Mouse (Mus musculus) forebrain, embryonic 11.5 days (tissue): ENCODE results near the gene Skiv2l. TPM values are rescaled to one million over a fixed set of nuclear protein-coding genes. Genes with fewer than 3 reads are reported as not detected.

ENCODE experiments used
- ATAC-seq: fragments of 200-750 bp; cut with Nextera tagmentation; replicated peaks from 2 replicates; pipeline ENCODE4 v1.8.0; 2017; ENCODE audit warnings: moderate TSS enrichment; ENCODE audit not compliant: low FRiP score
- DNase-seq: peaks from one replicate; pipeline ENCODE4 v3.0.0-alpha.2; 2017; ENCODE audit warnings: low spot score
- H3K27ac ChIP-seq: fragments of 300-500 bp; sonication (generic); 2 replicates; pipeline ENCODE4 v1.5.1; 2014; ENCODE audit warnings: low read depth, low read length
- H3K27me3 ChIP-seq: fragments of 300-500 bp; sonication (generic); 2 replicates; pipeline ENCODE4 v1.6.1; 2014; ENCODE audit warnings: mild to moderate bottlenecking, low read length, mixed read lengths; ENCODE audit not compliant: control insufficient read depth, insufficient read depth
- H3K36me3 ChIP-seq: fragments of 300-500 bp; sonication (generic); 2 replicates; pipeline ENCODE4 v1.6.1; 2014; ENCODE audit warnings: mild to moderate bottlenecking, low read length, moderate library complexity, mixed read lengths; ENCODE audit not compliant: control insufficient read depth, insufficient read depth
- H3K4me1 ChIP-seq: fragments of 300-500 bp; sonication (generic); replicated peaks from 2 replicates; pipeline ENCODE4 v1.6.1; 2014; ENCODE audit warnings: low read length, mixed read lengths; ENCODE audit not compliant: control insufficient read depth, insufficient read depth
- H3K4me2 ChIP-seq: fragments of 300-500 bp; sonication (generic); 2 replicates; pipeline ENCODE4 v1.6.1; 2014; ENCODE audit warnings: low read depth, mild to moderate bottlenecking, low read length, moderate library complexity, mixed read lengths; ENCODE audit not compliant: severe bottlenecking
- H3K4me3 ChIP-seq: fragments of 300-500 bp; sonication (generic); 2 replicates; pipeline ENCODE4 v1.5.1; 2014; ENCODE audit warnings: low read depth, low read length
- H3K9ac ChIP-seq: fragments of 300-500 bp; sonication (generic); 2 replicates; pipeline ENCODE4 v1.6.1; 2014; ENCODE audit warnings: low read length
- H3K9me3 ChIP-seq: fragments of 300-500 bp; sonication (generic); 2 replicates; pipeline ENCODE4 v1.6.1; 2016; ENCODE audit warnings: low read length, mixed read lengths; ENCODE audit not compliant: control insufficient read depth
- WGBS: fragments of 180-500 bp; shearing (Covaris S2); extraction: QIAGEN DNeasy Blood & Tissue Kit; methylation state at CpG from one replicate; pipeline ENCODE4 v1.1.7; 2014; 5-methylcytosine and 5-hydroxymethylcytosine counted together
- polyA plus RNA-seq: library from polyadenylated mRNA; unstranded; fragments of >200 nt; fragmentation: Nextera tagmentation; extraction: Ambion mirVana; gene quantifications from 2 replicates; pipeline ENCODE4 v1.2.1, GENCODE M21; 2014

The Skiv2l gene
- polyA plus RNA-seq, 1 experiment from 2014 or later: 53.1 TPM

DNA sequence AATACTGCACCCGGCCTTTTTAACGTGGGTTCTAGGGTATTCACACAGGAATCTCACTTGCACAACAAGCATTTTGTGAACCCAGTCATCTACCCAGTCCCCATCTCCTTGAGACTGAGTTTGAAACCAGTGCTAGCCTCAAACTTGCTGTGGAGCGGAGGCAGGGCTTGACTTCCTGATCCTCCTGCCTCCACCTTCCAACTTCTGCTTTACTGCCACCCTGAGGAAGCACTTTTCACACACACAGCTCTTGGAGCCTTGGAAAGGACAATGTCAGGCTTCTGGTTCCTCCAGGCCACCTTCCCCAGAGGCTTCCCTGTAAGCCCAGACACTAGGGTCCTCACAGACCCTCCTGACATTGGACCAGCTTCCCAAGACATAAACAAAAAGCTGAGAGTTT is 33.3 kb upstream of the Skiv2l start:
- Histone ChIP-seq H3K36me3 (no peaks in the 10 kb centered on the region), H3K9ac (no peak overlapping the region), H3K9me3 (no peaks in the 10 kb centered on the region), H3K27me3 (no peaks in the 10 kb centered on the region), H3K4me1 (no peaks in the 10 kb centered on the region), H3K4me2 (no peak overlapping the region), H3K4me3 (no peak overlapping the region), H3K27ac (no peak overlapping the region)
- no peak for DNase-seq
- WGBS: 76% methylated on average over 3 of the region's 3 CpGs
- ATAC-seq: no peak

DNA sequence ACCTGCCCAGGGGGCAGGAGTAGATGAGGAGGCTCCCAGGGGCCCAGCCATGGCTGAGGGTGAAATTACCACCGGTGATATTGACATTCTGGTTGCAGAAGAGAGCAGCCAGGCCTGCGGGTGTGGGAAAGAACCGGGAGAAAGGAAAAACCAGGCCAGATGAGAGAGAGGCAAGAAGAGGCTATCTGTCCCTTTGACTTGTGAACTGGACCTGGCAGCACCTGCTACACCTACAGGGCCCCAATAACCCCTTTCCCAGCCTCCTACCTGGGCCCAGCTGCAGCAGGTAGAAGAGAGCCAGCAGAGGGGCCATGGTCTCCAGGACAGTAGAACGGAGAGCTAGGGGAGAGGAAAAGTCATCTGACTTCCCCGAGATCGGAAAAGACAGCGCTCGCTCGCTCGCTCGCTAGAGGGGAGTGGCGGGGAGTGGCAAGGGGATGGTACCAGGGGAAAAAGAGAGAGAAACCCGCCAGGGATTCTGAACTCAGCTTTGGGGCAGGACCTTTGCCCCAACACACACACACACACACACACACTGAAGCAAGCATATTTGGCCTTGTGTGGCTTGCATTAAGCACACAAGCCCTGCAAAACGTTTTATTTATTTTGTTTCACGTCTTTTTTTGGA is 31.8 kb upstream of the Skiv2l start, which contains the start of gene Gm20547:
Gm20547 (minus strand) TSS at position 360 of the 628 bp plus-strand sequence.
- ATAC-seq: no peak
- Histone ChIP-seq H3K27ac (no peak within 1 kb of the TSS), H3K9me3 (no peaks in the 10 kb centered on the region), H3K4me2 (no peak within 1 kb of the TSS), H3K4me3 (no peak within 1 kb of the TSS), H3K36me3 (no peaks in the 10 kb centered on the region), H3K9ac (no peak within 1 kb of the TSS), H3K27me3 (no peaks in the 10 kb centered on the region), H3K4me1 (no peaks in the 10 kb centered on the region)
- WGBS: 7% methylated on average over 15 of the region's 15 CpGs
- DNase-seq: no peak

DNA sequence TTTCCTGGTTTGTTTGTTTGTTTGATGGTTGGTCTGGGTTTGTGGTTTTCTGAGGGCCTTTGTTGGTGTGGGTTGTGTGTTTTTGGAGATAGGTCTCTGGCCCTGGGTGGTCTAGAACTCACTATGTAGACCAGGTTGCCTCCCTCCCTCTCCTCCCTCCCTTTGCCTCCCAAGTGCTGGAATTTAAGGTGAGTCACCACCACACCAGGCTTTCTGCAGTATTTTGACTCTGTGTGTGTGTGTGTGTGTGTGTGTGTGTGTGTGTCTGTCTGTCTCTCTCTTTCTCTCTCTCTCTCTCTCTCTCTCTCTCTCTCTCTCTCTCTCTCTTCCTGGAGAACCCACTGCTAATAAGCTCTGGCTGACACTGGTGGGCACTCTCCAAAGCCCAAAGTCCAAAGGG is 31.2 kb upstream of the Skiv2l start:
- DNase-seq: no peak
- H3K9ac ChIP-seq: no peak overlapping the region
- H3K36me3 ChIP-seq: no peaks in the 10 kb centered on the region
- H3K4me3 ChIP-seq: no peak overlapping the region
- ATAC-seq: no peak
- no peaks in the 10 kb centered on the region for H3K9me3 ChIP-seq
- H3K27ac ChIP-seq: no peak overlapping the region
- no peaks in the 10 kb centered on the region for H3K27me3 ChIP-seq
- H3K4me2 ChIP-seq: no peak overlapping the region
- H3K4me1 ChIP-seq: no peaks in the 10 kb centered on the region

DNA sequence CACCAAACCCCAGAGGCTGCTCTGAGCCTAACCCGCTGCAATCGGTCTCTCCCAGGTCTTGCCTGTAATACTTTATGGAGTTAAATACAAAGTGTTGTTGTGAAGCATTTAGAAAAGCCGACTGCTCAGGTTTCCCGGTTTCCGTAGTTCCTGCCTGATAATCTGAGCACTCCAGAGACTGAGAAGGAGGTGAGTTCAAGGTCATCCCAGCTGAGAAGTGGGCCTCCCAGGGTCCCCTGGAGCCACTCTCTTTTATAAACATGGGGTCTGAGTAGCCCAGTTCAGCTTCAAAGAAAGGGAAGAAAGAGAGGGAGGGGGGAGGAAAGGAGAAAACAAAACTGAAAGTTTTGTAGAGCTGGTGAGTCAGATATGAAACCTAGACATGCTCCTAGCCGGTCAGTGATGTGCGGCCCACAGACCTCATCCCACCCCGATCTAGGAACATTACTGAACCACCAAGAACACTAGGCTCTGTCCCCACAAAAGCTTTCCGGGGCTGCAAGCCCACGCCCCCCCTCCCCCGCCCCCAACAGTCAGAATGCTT is 29.4 kb upstream of the Skiv2l start, which contains the start of gene Zbtb12:
Zbtb12 (plus strand) TSS at position 148 of the 544 bp plus-strand sequence.
- 65% methylated on average over 11 of the region's 11 CpGs for WGBS
- Histone ChIP-seq H3K4me2 (no peak within 1 kb of the TSS), H3K27me3 (no peaks in the 10 kb centered on the region), H3K27ac (no peak within 1 kb of the TSS), H3K4me1 (no peaks in the 10 kb centered on the region), H3K9me3 (no peaks in the 10 kb centered on the region), H3K9ac (no peak within 1 kb of the TSS), H3K4me3 (no peak within 1 kb of the TSS), H3K36me3 (no peaks in the 10 kb centered on the region)
- DNase-seq (no peak), ATAC-seq (no peak)

DNA sequence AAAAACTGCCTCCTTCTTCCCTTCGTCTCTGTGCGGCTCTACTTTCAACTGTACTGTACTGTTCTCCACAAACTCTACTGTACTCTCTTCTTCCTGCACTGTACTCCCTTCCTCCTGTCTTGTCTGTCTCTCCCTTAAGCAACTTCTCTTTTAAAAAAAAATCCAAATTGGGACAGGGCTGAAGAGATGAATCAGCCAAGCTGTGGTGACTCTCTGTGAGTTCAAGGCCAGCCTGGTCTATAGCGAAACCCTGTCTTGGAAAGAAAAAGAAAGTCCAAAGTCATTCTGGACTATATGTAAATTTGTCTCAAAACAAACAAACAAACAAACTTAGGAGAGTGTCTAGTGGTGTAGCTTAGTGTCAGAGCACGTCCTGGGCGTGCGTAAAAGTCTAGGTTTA is 24.3 kb upstream of the Skiv2l start:
- no peaks in the 10 kb centered on the region for H3K9me3 ChIP-seq
- ATAC-seq: no peak
- H3K27me3 ChIP-seq: no peaks in the 10 kb centered on the region
- 93% methylated on average over 6 of the region's 6 CpGs for WGBS
- H3K4me3 ChIP-seq: no peak overlapping the region
- no peaks in the 10 kb centered on the region for H3K36me3 ChIP-seq
- no peak overlapping the region for H3K4me2 ChIP-seq
- H3K27ac ChIP-seq: no peak overlapping the region
- no peaks in the 10 kb centered on the region for H3K4me1 ChIP-seq
- DNase-seq: no peak
- no peak overlapping the region for H3K9ac ChIP-seq

DNA sequence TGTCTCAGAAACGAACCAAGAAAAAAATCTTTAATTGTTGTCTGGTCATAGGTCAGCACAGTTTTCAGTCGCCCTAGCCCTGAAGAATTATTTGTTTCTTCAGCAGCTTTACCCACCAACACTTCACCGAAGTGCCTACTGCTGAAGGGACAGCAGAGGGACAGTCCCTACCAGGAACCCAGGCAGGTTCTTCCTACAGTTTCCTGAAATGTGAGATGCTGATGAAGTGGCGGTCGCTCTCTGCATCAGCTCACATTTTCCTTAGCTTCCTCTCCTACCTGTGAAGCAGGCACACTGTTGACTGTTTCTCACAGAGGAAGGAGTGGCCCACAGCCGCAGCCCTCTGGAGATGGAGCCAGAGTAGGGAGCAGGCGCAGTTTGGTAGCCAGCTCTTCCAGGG is 16.0 kb upstream of the Skiv2l start:
- Histone ChIP-seq H3K27me3 (no peaks in the 10 kb centered on the region), H3K9ac (no peak overlapping the region), H3K4me3 (no peak overlapping the region), H3K36me3 (no peaks in the 10 kb centered on the region), H3K9me3 (no peaks in the 10 kb centered on the region), H3K27ac (no peak overlapping the region), H3K4me2 (no peak overlapping the region), H3K4me1 (no peaks in the 10 kb centered on the region)
- ATAC-seq (no peak), DNase-seq (no peak)
- WGBS: 63% methylated on average over 7 of the region's 7 CpGs

DNA sequence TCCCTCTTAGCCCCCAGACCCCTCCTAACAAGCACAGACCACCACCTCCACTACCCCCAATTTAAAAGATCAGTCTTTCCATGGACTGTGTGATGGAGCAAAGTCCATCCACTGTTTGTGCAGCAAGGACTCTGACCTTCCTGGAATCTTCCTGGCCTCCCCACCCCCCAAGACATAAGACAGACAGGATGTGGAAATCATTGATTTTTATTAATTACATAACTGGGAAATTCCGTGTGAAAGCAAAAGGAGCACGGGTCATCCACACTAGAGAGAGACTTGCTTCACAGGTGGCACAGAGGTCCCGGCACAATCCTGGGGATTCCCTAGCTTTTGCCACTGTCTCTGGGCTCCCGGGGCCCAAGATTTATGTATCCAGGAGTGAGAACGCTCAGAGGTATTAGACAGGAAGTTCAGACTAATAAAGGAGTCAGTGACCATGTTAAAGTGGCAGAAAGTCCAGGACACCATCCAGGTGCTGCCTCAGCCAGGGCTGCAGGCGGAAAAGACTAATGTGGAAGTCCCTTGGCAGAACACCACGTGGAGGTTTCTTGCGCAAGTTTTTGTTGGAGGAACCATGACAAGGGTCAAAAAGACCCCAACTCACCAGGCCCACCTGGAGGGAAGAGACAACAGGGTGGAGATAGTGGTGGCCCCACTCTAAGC is 12.5 kb upstream of the Skiv2l start, which contains the start of gene Cfb:
Cfb (minus strand) TSS at position 103 of the 666 bp plus-strand sequence.
- no peaks in the 10 kb centered on the region for H3K4me1 ChIP-seq
- DNase-seq (no peak), ATAC-seq (no peak)
- H3K9ac ChIP-seq: no peak within 1 kb of the TSS
- WGBS: 73% methylated on average over 8 of the region's 8 CpGs
- no peak within 1 kb of the TSS for H3K4me3 ChIP-seq
- no peaks in the 10 kb centered on the region for H3K9me3 ChIP-seq
- H3K27ac ChIP-seq: no peak within 1 kb of the TSS
- H3K36me3 ChIP-seq: no peaks in the 10 kb centered on the region
- H3K27me3 ChIP-seq: no peaks in the 10 kb centered on the region
- H3K4me2 ChIP-seq: no peak within 1 kb of the TSS

DNA sequence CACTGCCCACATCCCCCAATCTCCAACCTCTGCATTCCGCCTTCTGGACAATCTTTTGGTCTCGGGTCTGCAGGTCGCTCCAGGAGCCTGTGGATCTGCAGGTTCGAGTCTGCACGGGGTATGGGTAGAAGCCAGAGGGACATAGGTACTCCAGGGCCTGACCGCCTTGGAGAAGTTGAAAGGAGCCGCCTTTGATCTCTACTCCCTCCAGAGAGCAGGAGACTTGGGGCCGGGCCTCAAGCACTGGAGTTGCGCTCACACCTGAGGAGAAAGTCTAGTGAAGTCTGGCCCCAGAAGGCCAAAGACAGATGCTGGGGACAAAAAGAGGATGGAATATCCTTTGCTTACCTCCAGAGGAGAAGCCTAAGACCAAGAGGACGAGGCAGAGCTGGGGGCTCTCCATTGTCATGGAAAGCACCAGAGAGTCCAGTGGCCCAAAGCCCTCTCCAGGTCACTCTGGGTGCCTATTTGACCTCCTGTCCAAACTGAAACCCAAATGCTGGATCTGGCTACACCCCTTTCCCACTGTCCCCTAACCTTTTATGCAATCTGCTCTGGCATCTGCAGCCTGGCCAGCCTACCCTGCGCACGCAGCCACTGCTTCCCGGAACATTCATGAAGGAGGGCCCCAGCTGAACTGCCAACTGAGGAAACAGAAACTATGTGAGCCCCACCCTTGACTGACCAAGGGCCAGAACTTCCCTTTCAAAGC is 11.8 kb upstream of the Skiv2l start:
- WGBS: 74% methylated on average over 13 of the region's 13 CpGs
- Histone ChIP-seq H3K4me2 (no peak overlapping the region), H3K9me3 (no peaks in the 10 kb centered on the region), H3K4me1 (no peaks in the 10 kb centered on the region), H3K36me3 (no peaks in the 10 kb centered on the region), H3K9ac (no peak overlapping the region), H3K27ac (no peak overlapping the region), H3K4me3 (no peak overlapping the region), H3K27me3 (no peaks in the 10 kb centered on the region)
- ATAC-seq: no peak
- DNase-seq: no peak
